Mouse (Mus musculus) midbrain, embryonic 14.5 days (tissue): ENCODE data around the gene Retreg1. TPM values are rescaled to one million over a fixed set of nuclear protein-coding genes. Genes with fewer than 3 reads are reported as not detected.
A peak's percentile ranks its signal among the peaks of the same experiment; 100 is the strongest.

Experiments used
- ATAC-seq: fragments of 200-750 bp; cut with Nextera tagmentation; 2 replicates; pipeline ENCODE4 v1.8.0; 2017; ENCODE audit warnings: moderate number of reproducible peaks, moderate library complexity; ENCODE audit not compliant: low FRiP score, low TSS enrichment
- DNase-seq: peaks from one replicate; pipeline ENCODE4 v3.0.0-alpha.2; 2015
- H3K27ac ChIP-seq: fragments of 300-500 bp; sonication (generic); replicated peaks from 2 replicates; pipeline ENCODE4 v1.5.1; 2014; ENCODE audit warnings: mild to moderate bottlenecking, low read depth, low read length, moderate library complexity
- H3K27me3 ChIP-seq: fragments of 300-500 bp; sonication (generic); 2 replicates; pipeline ENCODE4 v1.6.1; 2014; ENCODE audit warnings: low read length, control low read depth, mixed read lengths; ENCODE audit not compliant: control insufficient read depth, insufficient read depth
- H3K36me3 ChIP-seq: fragments of 300-500 bp; sonication (generic); 2 replicates; pipeline ENCODE4 v1.6.1; 2014; ENCODE audit warnings: low read length, control low read depth; ENCODE audit not compliant: control insufficient read depth, insufficient read depth
- H3K4me1 ChIP-seq: fragments of 300-500 bp; sonication (generic); 2 replicates; pipeline ENCODE4 v1.6.1; 2014; ENCODE audit warnings: mild to moderate bottlenecking, antibody characterized with exemption, low read length, control low read depth; ENCODE audit not compliant: control insufficient read depth, insufficient read depth
- H3K4me2 ChIP-seq: fragments of 300-500 bp; sonication (generic); 2 replicates; pipeline ENCODE4 v1.6.1; 2014; ENCODE audit warnings: mild to moderate bottlenecking, low read length, moderate library complexity
- H3K4me3 ChIP-seq: fragments of 300-500 bp; sonication (generic); replicated peaks from 2 replicates; pipeline ENCODE4 v1.5.1; 2014; ENCODE audit warnings: low read depth, low read length
- H3K9ac ChIP-seq: fragments of 300-500 bp; sonication (generic); replicated peaks from 2 replicates; pipeline ENCODE4 v1.6.1; 2014; ENCODE audit warnings: mild to moderate bottlenecking, low read length, moderate library complexity
- H3K9me3 ChIP-seq: fragments of 300-500 bp; sonication (generic); 2 replicates; pipeline ENCODE4 v1.6.1; 2016; ENCODE audit warnings: low read length, control low read depth, mixed read lengths; ENCODE audit not compliant: control insufficient read depth
- WGBS: fragments of 180-500 bp; shearing (Covaris S2); extraction: QIAGEN DNeasy Blood & Tissue Kit; methylation state at CpG from one replicate; pipeline ENCODE4 v1.1.7; 2014; 5-methylcytosine and 5-hydroxymethylcytosine counted together
- polyA plus RNA-seq: library from polyadenylated mRNA; unstranded; fragments of >200 nt; fragmentation: Nextera tagmentation; extraction: Ambion mirVana; gene quantifications from 2 replicates; pipeline ENCODE4 v1.2.1, GENCODE M21; 2014

Retreg1 gene
- polyA plus RNA-seq, 1 experiment from 2014 or later = 13.6 TPM

DNA sequence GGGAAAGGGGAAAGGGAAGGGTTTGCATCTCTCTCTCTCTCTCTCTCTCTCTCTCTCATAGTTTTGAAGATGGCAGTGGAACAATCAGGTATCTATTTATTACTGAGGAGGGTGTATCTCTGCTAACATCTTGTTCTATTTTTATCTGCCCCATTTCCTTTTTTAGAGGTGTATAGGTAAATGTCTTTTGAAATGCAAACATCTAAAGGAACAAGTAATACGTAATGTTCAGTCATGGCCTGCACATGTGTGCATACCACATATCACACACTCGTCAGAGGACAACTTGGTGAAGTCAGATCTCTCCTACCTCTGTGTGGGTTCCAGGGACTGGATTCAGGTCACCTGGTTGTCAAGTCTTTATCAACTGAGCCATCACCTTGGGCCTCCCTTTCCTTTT, 25.8 kb upstream of the Retreg1 start:
- no peak overlapping the region for H3K4me2 ChIP-seq
- peaks cover 17% of the 10 kb centered on the region; the same call in 1 of the 2 replicates for H3K36me3 ChIP-seq
- no peaks in the 10 kb centered on the region for H3K4me1 ChIP-seq
- H3K9ac ChIP-seq = no peak overlapping the region
- H3K9me3 ChIP-seq = 0 out of 2 replicates have a peak, but pooled peaks cover 4% of the 10 kb centered on the region
- no peak overlapping the region for H3K4me3 ChIP-seq
- H3K27me3 ChIP-seq = no peaks in the 10 kb centered on the region
- DNase-seq (no peak), ATAC-seq (no peak)
- WGBS = 92% methylated on average over 2 of the region's 2 CpGs
- no peak overlapping the region for H3K27ac ChIP-seq

DNA sequence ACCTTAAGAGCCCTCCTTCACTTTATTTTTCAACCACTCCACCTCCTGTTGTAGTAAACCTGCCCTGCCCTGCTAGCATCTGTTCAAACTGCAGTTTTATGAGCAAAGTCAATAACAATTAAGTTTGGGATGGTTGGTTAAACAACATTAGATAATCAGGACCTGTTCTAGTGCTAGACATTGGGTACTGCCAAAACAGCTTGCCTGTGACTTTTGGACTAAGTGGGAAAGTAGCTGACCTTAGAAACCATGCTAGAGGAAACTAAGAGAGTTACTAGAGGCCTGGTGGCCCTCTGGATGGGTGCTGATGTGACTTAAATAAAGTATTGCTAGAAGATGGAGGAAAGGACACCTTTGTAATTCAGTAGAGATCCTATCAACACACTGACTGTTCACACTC, 21.0 kb upstream of the Retreg1 start:
- H3K4me1 ChIP-seq = no peaks in the 10 kb centered on the region
- no peak overlapping the region for H3K4me2 ChIP-seq
- no peaks in the 10 kb centered on the region for H3K27me3 ChIP-seq
- ATAC-seq (no peak), DNase-seq (no peak)
- H3K9ac ChIP-seq = no peak overlapping the region
- H3K9me3 ChIP-seq = no peaks in the 10 kb centered on the region
- H3K4me3 ChIP-seq = no peak overlapping the region
- no peaks in the 10 kb centered on the region for H3K36me3 ChIP-seq
- no peak overlapping the region for H3K27ac ChIP-seq

DNA sequence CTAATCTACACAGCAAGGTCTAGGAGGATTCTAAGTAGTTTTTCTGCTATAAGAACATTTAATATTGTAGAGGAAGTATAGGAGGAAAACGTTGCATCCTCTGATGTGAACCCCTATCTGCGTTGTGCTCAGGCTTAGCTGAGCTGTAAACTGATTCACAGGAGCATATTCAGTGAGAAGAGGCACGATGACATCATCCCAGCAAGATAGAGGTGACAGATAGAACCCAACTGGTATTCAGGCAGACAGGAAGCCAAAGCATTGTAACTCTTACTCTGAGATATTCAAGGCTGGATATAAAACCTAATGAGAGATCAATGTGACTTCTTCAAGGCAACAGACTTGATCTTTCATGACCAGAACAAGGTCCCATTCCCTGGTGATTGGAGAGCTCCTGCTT, 20.3 kb upstream of the Retreg1 start:
- H3K36me3 ChIP-seq = no peaks in the 10 kb centered on the region
- no peak overlapping the region for H3K4me3 ChIP-seq
- no peak overlapping the region for H3K9ac ChIP-seq
- no peak for DNase-seq
- no peak overlapping the region for H3K4me2 ChIP-seq
- ATAC-seq = no peak
- H3K27me3 ChIP-seq = no peaks in the 10 kb centered on the region
- H3K9me3 ChIP-seq = no peaks in the 10 kb centered on the region
- H3K4me1 ChIP-seq = no peaks in the 10 kb centered on the region
- 66% methylated on average over 3 of the region's 3 CpGs for WGBS
- H3K27ac ChIP-seq = no peak overlapping the region

DNA sequence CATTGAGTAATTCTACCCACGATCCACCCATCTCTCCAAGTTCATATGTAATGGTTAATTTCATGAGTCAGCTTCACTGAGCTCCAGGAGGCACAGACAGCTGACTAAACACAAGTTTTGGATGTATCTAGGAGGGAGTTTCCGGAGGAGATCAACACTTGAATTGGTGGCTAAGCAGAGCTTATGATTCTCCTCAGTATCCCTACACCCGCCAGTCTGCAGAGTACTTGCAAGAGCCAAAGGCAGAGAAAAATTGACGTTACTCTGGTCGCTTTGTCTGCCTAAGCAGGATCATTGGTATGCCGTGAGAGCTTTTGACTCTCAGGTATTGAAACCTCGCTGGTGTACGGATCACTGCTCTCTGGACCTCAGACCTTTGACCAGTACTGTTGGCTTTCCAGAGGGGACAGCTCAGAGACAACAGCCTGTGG, 16.4 kb upstream of the Retreg1 start:
- Histone ChIP-seq H3K36me3 (no peaks in the 10 kb centered on the region), H3K9me3 (no peaks in the 10 kb centered on the region), H3K27me3 (no peaks in the 10 kb centered on the region), H3K4me2 (no peak overlapping the region), H3K9ac (no peak overlapping the region), H3K27ac (no peak overlapping the region), H3K4me1 (no peaks in the 10 kb centered on the region), H3K4me3 (no peak overlapping the region)
- ATAC-seq (no peak), DNase-seq (no peak)
- 86% methylated on average over 8 of the region's 8 CpGs for WGBS

DNA sequence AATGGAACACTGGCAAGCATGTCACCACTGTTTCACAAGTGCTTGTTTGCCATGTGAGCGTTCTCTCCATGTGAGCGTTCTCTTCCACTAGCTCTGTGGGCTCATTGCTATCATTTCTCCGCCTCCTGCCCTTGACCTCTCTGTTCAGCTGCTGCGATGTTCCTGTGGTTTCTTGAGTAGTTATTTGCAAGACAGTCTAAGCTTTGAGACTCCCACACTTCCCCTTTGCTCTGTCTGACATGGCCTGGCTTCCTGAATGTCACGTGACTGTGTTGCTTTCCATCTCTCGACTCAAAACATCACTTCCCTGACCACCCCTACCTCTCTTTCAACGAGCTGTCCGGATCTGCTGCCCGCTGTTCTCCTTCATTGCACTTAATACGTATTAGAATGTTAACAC, 14.5 kb upstream of the Retreg1 start:
- no peak for ATAC-seq
- Histone ChIP-seq H3K9me3 (no peaks in the 10 kb centered on the region), H3K4me2 (no peak overlapping the region), H3K4me1 (no peaks in the 10 kb centered on the region), H3K4me3 (no peak overlapping the region), H3K36me3 (no peaks in the 10 kb centered on the region), H3K27ac (no peak overlapping the region), H3K9ac (no peak overlapping the region), H3K27me3 (no peaks in the 10 kb centered on the region)
- DNase-seq = no peak
- WGBS = 84% methylated on average over 10 of the region's 10 CpGs

DNA sequence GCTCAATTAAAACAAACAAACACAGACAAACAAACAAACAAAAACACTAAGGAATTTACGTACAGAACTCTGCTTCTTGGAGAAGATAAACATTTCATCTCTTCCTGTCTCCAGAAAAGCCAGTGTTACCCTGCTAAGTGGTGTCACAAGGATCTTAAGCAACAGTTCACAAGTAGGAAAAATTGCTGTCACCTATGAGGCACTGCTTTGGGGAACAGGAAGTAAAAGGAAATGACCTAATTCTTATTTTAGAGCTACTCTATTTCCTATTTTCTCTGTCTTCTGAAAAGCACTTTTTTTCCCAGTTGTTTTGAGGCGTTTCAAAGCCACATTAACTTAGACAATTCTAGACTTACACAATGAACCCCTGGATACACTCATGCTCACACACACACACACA, 12.6 kb upstream of the Retreg1 start:
- no peaks in the 10 kb centered on the region for H3K4me1 ChIP-seq
- ATAC-seq = no peak

DNA sequence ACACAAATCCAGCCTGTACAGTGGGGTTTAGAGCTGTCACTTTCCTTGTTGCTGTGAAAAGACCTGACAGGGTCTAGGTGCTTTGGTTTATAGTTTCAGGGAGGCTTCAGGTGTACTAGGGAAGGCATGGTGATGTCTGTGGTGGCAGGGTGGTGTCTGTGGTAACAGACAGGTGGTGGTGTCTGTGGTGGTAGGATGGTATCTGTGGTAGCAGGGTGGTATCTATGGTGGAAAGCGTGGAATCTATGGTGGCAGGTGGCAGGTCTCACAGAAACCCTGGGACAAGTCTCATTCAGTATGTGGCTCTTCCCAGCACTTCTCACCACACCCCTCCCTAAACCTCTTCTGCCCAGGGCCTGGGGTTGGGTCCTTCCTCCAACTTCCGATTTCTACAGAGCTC, 8.7 kb upstream of the Retreg1 start:
- no peaks in the 10 kb centered on the region for H3K4me1 ChIP-seq
- H3K4me3 ChIP-seq = no peak overlapping the region
- ATAC-seq (no peak), DNase-seq (no peak)
- no peak overlapping the region for H3K4me2 ChIP-seq
- H3K27me3 ChIP-seq = no peaks in the 10 kb centered on the region
- H3K9me3 ChIP-seq = 0 out of 2 replicates have a peak, but pooled peaks cover 3% of the 10 kb centered on the region
- H3K9ac ChIP-seq = no peak overlapping the region
- no peak overlapping the region for H3K27ac ChIP-seq
- H3K36me3 ChIP-seq = no peaks in the 10 kb centered on the region
- 89% methylated on average over 2 of the region's 2 CpGs for WGBS

More for the DNA sequence above, 12.6 kb upstream of the Retreg1 start:
- Histone ChIP-seq H3K9me3 (no peaks in the 10 kb centered on the region), H3K4me2 (no peak overlapping the region), H3K27me3 (no peaks in the 10 kb centered on the region), H3K4me3 (no peak overlapping the region), H3K36me3 (no peaks in the 10 kb centered on the region), H3K9ac (no peak overlapping the region), H3K27ac (no peak overlapping the region)
- no peak for DNase-seq
- WGBS = 86% methylated on average over 2 of the region's 2 CpGs

DNA sequence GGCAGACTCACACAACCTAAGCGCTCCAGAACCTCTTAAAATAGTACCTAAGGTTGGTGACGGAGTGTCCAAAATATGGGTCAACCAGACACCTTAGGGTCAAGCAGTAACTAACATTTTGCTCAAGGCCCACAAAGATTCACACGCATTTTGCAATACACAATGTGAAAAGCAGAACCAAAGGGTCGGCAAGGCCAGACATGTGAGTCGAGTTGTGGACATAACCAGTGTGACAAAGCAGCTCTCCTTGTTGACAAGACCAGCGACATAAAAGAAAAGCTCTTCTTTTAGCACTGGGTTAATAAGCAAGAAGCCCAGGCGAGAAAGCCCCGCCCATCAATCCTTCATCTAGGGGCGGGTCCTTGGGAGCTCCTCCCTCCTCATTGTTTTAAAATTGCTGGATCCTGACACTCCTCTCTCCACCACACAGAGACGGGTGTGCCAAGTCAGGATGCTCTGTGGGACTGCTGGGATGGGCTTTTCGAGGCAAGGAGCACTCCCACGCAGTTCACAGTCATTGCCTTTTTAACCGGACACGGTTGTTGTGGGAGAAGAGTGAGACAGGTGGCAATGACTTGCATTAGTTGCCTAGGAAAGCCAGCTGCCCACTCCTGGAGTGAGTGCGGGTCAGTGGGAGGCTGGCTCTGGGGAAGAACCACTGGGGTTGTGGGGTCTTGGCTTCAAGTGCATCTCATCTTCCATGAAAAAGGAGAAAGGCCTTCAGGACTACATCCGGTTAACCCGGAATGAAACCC, 7.9 kb upstream of the Retreg1 start:
- H3K9me3 ChIP-seq = 0 out of 2 replicates have a peak, but pooled peaks cover 3% of the 10 kb centered on the region
- no peaks in the 10 kb centered on the region for H3K27me3 ChIP-seq
- no peak overlapping the region for H3K9ac ChIP-seq
- ATAC-seq (no peak), DNase-seq (no peak)
- H3K36me3 ChIP-seq = no peaks in the 10 kb centered on the region
- 87% methylated on average over 17 of the region's 17 CpGs for WGBS
- no peak overlapping the region for H3K4me2 ChIP-seq
- no peak overlapping the region for H3K27ac ChIP-seq
- no peaks in the 10 kb centered on the region for H3K4me1 ChIP-seq
- no peak overlapping the region for H3K4me3 ChIP-seq

DNA sequence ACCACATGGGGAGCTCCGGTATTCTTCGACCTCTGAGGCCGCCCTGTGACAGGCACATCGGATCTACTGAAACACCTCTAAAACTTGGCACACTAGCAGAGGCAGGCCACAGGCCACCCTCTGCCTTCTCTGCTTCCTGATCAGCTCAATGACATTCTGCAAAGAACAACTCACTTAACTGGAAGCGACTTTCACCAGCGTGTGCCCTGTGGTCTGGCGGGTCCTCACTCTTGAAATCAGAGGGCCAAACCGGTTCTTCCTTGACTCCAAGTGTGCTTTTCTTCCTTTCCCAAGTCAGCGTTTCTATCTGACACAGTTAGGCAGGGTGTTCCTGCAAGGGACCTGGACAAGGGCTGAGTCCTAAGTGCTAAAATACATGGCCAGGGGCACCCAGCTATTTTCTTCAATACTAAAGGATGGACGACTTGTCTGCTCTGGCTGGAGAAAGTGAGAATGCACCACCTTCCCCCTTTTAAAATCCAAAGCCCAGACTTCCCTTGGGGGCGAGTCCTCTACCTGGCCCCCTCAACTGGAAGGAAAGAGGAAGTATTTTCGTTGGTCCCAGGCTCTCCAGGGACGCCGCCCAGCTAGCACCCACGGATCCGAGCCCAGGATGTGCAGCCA, 406 bp upstream of the Retreg1 start:
- H3K4me1 ChIP-seq = peaks cover 13% of the 10 kb centered on the region
- H3K27me3 ChIP-seq = 0 out of 2 replicates have a peak, but pooled peaks cover 6% of the 10 kb centered on the region
- peak overlapping the region; percentile 91 for H3K4me2 ChIP-seq
- H3K4me3 ChIP-seq = peak overlapping the region; percentile 79
- no peaks in the 10 kb centered on the region for H3K36me3 ChIP-seq
- H3K9ac ChIP-seq = peak overlapping the region; percentile 85
- DNase-seq (no peak), ATAC-seq (no peak; the same call in 1 of the 2 replicates)
- H3K9me3 ChIP-seq = 0 out of 2 replicates have a peak, but pooled peaks cover under 1% of the 10 kb centered on the region
- 9% methylated on average over 16 of the region's 16 CpGs for WGBS
- peak overlapping the region; percentile 72 for H3K27ac ChIP-seq
